Mouse (Mus musculus) limb, embryonic 14.5 days (tissue): ENCODE measurements around the gene 8030411F24Rik. TPM values are rescaled to one million over a fixed set of nuclear protein-coding genes. Genes with fewer than 3 reads are reported as not detected.

Experiments
- ATAC-seq: fragments of 200-750 bp; cut with Nextera tagmentation; 2 replicates; pipeline ENCODE4 v1.8.0; 2017; ENCODE audit warnings: low read depth, moderate number of reproducible peaks, moderate TSS enrichment; ENCODE audit not compliant: low FRiP score
- DNase-seq: peaks from one replicate; pipeline ENCODE4 v3.0.0-alpha.2; 2015; ENCODE audit warnings: low spot score
- H3K27ac ChIP-seq: fragments of 300-500 bp; sonication (generic); replicated peaks from 2 replicates; pipeline ENCODE4 v1.5.1; 2014; ENCODE audit warnings: low read depth, mild to moderate bottlenecking, low read length, moderate library complexity, mixed read lengths
- H3K27me3 ChIP-seq: fragments of 300-500 bp; sonication (generic); 2 replicates; pipeline ENCODE4 v1.6.1; 2014; ENCODE audit warnings: low read length, mixed read lengths; ENCODE audit not compliant: control insufficient read depth, insufficient read depth
- H3K36me3 ChIP-seq: fragments of 300-500 bp; sonication (generic); 2 replicates; pipeline ENCODE4 v1.6.1; 2014; ENCODE audit warnings: mild to moderate bottlenecking, low read length, moderate library complexity, mixed read lengths; ENCODE audit not compliant: control insufficient read depth, insufficient read depth
- H3K4me1 ChIP-seq: fragments of 300-500 bp; sonication (generic); 2 replicates; pipeline ENCODE4 v1.6.1; 2014; ENCODE audit warnings: antibody characterized with exemption, low read length, mixed read lengths; ENCODE audit not compliant: control insufficient read depth, insufficient read depth
- H3K4me2 ChIP-seq: fragments of 300-500 bp; sonication (generic); replicated peaks from 2 replicates; pipeline ENCODE4 v1.6.1; 2014; ENCODE audit warnings: low read depth, mild to moderate bottlenecking, low read length, moderate library complexity; ENCODE audit not compliant: severe bottlenecking
- H3K4me3 ChIP-seq: fragments of 300-500 bp; sonication (generic); replicated peaks from 2 replicates; pipeline ENCODE4 v1.5.1; 2014; ENCODE audit warnings: low read length
- H3K9ac ChIP-seq: fragments of 300-500 bp; sonication (generic); 2 replicates; pipeline ENCODE4 v1.6.1; 2014; ENCODE audit warnings: mild to moderate bottlenecking, low read depth, low read length, moderate library complexity; ENCODE audit not compliant: severe bottlenecking
- H3K9me3 ChIP-seq: fragments of 300-500 bp; sonication (generic); 2 replicates; pipeline ENCODE4 v1.6.1; 2016; ENCODE audit warnings: low read length; ENCODE audit not compliant: control insufficient read depth
- POLR2A ChIP-seq: fragments of 200-500 bp; IDR thresholded peaks from 2 replicates; pipeline ENCODE4 v1.8.0; 2012; ENCODE audit warnings: inconsistent platforms, mild to moderate bottlenecking, moderate library complexity, borderline replicate concordance; ENCODE audit not compliant: insufficient read depth, insufficient read length; ENCODE audit errors: extremely low read depth
- WGBS: fragments of 180-500 bp; shearing (Covaris S2); extraction: QIAGEN DNeasy Blood & Tissue Kit; methylation state at CpG from one replicate; pipeline ENCODE4 v1.1.7; 2014; 5-methylcytosine and 5-hydroxymethylcytosine counted together
- polyA plus RNA-seq, 2 experiments: library from polyadenylated mRNA; depleted of rRNA in 1 of 2; stranded (reverse) in 1 of 2; unstranded in 1 of 2; fragments of >200 nt; fragmentation: Nextera tagmentation in 1 of 2; extraction: Ambion mirVana in 1 of 2; gene quantifications; 2 replicates each; pipeline versions ENCODE4 v1.2.1 to v1.2.3; 2012 to 2014

The 8030411F24Rik gene
- polyA plus RNA-seq, 2 experiments = not detected

DNA sequence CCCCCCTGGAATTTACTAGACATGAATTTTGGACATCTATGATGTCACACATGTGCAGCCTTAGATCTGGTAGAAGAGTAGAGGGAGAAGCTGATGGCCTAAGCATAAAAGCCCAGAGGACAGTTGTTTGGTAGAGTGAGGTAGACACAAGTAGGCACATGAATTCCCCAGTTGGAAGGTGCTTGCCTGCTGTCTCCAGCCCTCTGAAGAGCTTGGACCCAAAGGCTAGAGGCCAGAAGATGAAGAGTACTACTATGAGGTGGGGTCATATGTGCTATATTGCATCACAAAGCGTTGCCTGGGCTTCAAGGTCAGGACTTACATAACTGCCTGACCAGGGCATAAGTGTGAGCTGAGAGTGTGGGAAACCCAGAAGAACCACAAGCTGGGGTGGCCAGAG lies 16.7 kb downstream of the 8030411F24Rik start, which contains the start of gene Cst8:
Gene Cst8, plus strand, starts transcription at position 301 of the 400 bp plus-strand sequence.
- H3K4me1 ChIP-seq = no peaks in the 10 kb centered on the region
- no peak for DNase-seq
- no peaks in the 10 kb centered on the region for H3K9me3 ChIP-seq
- TF ChIP-seq POLR2A = no peak
- H3K4me2 ChIP-seq = no peak within 1 kb of the TSS
- H3K36me3 ChIP-seq = no peaks in the 10 kb centered on the region
- H3K27ac ChIP-seq = no peak within 1 kb of the TSS
- H3K27me3 ChIP-seq = no peaks in the 10 kb centered on the region
- ATAC-seq = no peak
- WGBS = 89% methylated on average over 1 of the region's 1 CpGs
- H3K9ac ChIP-seq = no peak within 1 kb of the TSS
- no peak within 1 kb of the TSS for H3K4me3 ChIP-seq

DNA sequence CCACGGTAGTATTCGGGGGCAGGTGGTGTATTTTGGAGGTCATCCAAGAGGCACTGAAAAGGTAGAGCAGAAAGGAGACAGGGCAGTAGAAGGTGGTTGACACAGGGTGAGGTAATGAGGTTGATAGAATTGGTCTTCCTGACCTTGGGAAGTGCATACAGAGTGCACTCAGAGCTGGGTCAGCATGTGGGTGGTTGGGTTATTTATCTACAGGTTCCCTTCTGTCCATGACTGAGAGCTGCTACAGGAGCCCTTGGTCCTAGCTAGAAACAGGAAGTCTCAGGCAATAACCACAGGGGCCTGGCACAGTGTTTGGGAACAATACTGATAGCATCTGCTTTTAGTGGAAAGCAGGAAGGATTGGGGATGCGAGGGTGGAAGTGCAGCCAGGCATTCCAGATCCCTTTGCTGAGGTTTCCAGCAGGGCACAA lies 19.7 kb downstream of the 8030411F24Rik start:
- Histone ChIP-seq H3K4me3 (no peak overlapping the region), H3K9ac (no peak overlapping the region), H3K4me1 (no peaks in the 10 kb centered on the region), H3K36me3 (no peaks in the 10 kb centered on the region), H3K9me3 (no peaks in the 10 kb centered on the region), H3K27ac (no peak overlapping the region), H3K27me3 (no peaks in the 10 kb centered on the region), H3K4me2 (no peak overlapping the region)
- no peak for DNase-seq
- TF ChIP-seq POLR2A = no peak
- WGBS = 56% methylated on average over 3 of the region's 3 CpGs
- no peak for ATAC-seq

DNA sequence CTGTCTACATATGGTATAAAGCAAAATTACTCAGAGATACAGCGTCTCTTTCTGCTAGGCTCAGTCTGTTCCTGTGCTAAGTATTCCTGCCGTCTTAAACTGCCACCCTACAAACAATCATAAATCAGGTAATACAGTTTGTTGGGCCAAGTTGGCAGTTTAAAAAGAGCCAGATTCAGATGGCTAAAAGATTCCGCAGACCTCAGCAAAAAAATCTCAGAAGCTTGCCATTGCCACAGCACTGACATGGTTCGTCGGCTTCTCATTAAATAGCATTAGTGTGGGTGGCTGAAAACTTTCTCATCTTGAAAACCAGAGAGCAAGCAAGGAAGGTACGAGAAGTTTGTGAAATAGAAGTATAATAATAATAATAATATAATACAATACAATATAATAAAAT lies 24.9 kb downstream of the 8030411F24Rik start:
- Histone ChIP-seq H3K9me3 (no peaks in the 10 kb centered on the region), H3K27me3 (no peaks in the 10 kb centered on the region), H3K4me1 (no peaks in the 10 kb centered on the region), H3K4me3 (no peak overlapping the region), H3K36me3 (no peaks in the 10 kb centered on the region), H3K4me2 (no peak overlapping the region), H3K27ac (no peak overlapping the region), H3K9ac (no peak overlapping the region)
- no peak for DNase-seq
- no peak for ATAC-seq
- TF ChIP-seq POLR2A = no peak
- 53% methylated on average over 6 of the region's 6 CpGs for WGBS

DNA sequence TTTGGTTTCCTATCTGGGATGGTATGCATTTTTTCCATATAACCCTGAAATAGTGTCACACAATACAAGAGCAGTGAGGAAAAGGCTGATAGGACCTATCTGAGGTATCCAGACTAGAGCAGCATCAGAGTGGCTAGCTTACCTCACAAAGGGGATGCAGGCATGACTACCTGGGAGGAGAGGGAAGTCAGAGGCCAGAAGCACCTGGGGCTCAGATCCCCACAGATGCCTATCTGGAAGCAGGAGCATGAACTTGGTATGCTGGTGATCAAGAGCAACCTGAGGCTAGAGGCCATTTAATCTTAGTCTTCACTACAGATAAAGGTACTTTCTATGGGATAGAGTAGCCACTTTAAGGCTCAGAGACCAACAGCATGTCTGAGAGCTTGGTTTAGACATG lies 38.1 kb downstream of the 8030411F24Rik start, which contains the start of gene Cst13:
Gene Cst13, plus strand, starts transcription at position 173 of the 400 bp plus-strand sequence.
- ATAC-seq (no peak), DNase-seq (no peak)
- H3K4me3 ChIP-seq = no peak within 1 kb of the TSS
- H3K27ac ChIP-seq = no peak within 1 kb of the TSS
- no peaks in the 10 kb centered on the region for H3K9me3 ChIP-seq
- no peaks in the 10 kb centered on the region for H3K27me3 ChIP-seq
- TF ChIP-seq POLR2A = no peak
- no peaks in the 10 kb centered on the region for H3K36me3 ChIP-seq
- no peak within 1 kb of the TSS for H3K9ac ChIP-seq
- no peaks in the 10 kb centered on the region for H3K4me1 ChIP-seq
- H3K4me2 ChIP-seq = no peak within 1 kb of the TSS

DNA sequence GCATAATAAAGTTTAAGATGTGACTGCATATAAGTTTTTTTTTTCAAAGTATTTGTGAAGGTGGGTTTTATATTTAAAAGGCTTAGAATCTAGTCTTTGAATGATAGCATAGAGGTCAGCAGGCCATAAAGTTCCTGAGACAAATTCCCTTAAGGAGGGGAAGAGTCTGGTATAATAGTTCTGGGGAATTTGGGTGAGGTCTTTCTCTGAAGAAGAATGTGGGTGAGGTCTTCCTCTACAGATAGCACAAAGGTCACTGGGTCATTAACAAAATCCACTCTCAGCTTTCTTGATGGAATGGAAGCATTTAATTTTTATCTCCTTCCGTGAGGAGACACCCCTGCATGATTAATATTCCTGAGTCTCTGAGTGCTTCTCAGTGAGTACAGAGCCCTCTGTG lies 44.2 kb downstream of the 8030411F24Rik start:
- no peak overlapping the region for H3K4me2 ChIP-seq
- ATAC-seq = no peak
- 53% methylated on average over 1 of the region's 1 CpGs for WGBS
- no peaks in the 10 kb centered on the region for H3K4me1 ChIP-seq
- TF ChIP-seq POLR2A = no peak
- no peaks in the 10 kb centered on the region for H3K27me3 ChIP-seq
- H3K4me3 ChIP-seq = no peak overlapping the region
- no peaks in the 10 kb centered on the region for H3K9me3 ChIP-seq
- H3K9ac ChIP-seq = no peak overlapping the region
- no peak overlapping the region for H3K27ac ChIP-seq
- no peaks in the 10 kb centered on the region for H3K36me3 ChIP-seq
- DNase-seq = no peak

DNA sequence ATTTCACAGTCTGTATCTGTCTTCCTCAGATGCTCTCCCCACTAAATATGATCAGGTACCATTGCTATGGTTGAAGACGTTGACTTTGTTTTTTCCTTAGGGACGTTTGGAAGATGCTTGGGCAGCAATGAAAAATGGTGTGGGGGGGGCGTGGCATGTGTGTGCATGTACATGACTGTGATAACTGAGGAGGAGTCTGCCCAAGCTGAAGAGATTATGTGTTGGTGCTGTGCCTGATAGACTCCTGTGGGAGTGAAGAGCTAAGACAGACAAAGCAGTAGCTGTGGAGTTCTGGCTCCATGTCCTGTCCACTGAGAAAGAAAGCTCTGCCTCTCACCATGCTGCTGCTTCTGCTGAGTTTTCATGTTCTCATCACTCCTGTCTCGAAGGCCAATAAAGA lies 53.1 kb downstream of the 8030411F24Rik start, which contains the start of gene Cst9:
Gene Cst9, plus strand, starts transcription at position 236 of the 400 bp plus-strand sequence.
- ATAC-seq (no peak), DNase-seq (no peak)
- no peak for TF ChIP-seq POLR2A
- no peak within 1 kb of the TSS for H3K4me3 ChIP-seq
- no peaks in the 10 kb centered on the region for H3K4me1 ChIP-seq
- H3K9me3 ChIP-seq = no peaks in the 10 kb centered on the region
- no peak within 1 kb of the TSS for H3K9ac ChIP-seq
- H3K4me2 ChIP-seq = no peak within 1 kb of the TSS
- H3K27me3 ChIP-seq = no peaks in the 10 kb centered on the region
- WGBS = 59% methylated on average over 4 of the region's 4 CpGs
- no peak within 1 kb of the TSS for H3K27ac ChIP-seq
- H3K36me3 ChIP-seq = no peaks in the 10 kb centered on the region

Other genes starting within 250 kb of the 8030411F24Rik start
- 64.5 and 70.8 TPM in 2 replicates for gene Nxt1, start 109.4 kb upstream of the 8030411F24Rik start, polyA plus RNA-seq (2012; rRNA removed)
- gene Nxt1, start 109.4 kb upstream of the 8030411F24Rik start, polyA plus RNA-seq (2014; fragmentation: Nextera tagmentation; extraction: Ambion mirVana) = 89.5 and 91.6 TPM in 2 replicates
- gene Gzf1, start 101.0 kb upstream of the 8030411F24Rik start, polyA plus RNA-seq (2012; rRNA removed) = 13.6 and 15.3 TPM in 2 replicates
- 21.6 and 22.4 TPM in 2 replicates for gene Gzf1, start 101.0 kb upstream of the 8030411F24Rik start, polyA plus RNA-seq (2014; fragmentation: Nextera tagmentation; extraction: Ambion mirVana)
- 6.7 and 6.9 TPM in 2 replicates for gene Napb, start 49.5 kb upstream of the 8030411F24Rik start, polyA plus RNA-seq (2012; rRNA removed)
- 4.1 and 4.4 TPM in 2 replicates for gene Napb, start 49.5 kb upstream of the 8030411F24Rik start, polyA plus RNA-seq (2014; fragmentation: Nextera tagmentation; extraction: Ambion mirVana)
- not detected in 2 replicates for gene Cstl1, start 31.7 kb upstream of the 8030411F24Rik start, polyA plus RNA-seq (2012; rRNA removed)
- not detected in 2 replicates for gene Cstl1, start 31.7 kb upstream of the 8030411F24Rik start, polyA plus RNA-seq (2014; fragmentation: Nextera tagmentation; extraction: Ambion mirVana)
- gene Cst11, start 10.5 kb upstream of the 8030411F24Rik start, polyA plus RNA-seq (2012; rRNA removed) = not detected in 2 replicates
- gene Cst11, start 10.5 kb upstream of the 8030411F24Rik start, polyA plus RNA-seq (2014; fragmentation: Nextera tagmentation; extraction: Ambion mirVana) = not detected in 2 replicates
- gene Cst12, start 7.4 kb downstream of the 8030411F24Rik start, polyA plus RNA-seq (2012; rRNA removed) = not detected in 2 replicates
- gene Cst12, start 7.4 kb downstream of the 8030411F24Rik start, polyA plus RNA-seq (2014; fragmentation: Nextera tagmentation; extraction: Ambion mirVana) = not detected in 2 replicates
- gene Cst8, start 16.8 kb downstream of the 8030411F24Rik start, polyA plus RNA-seq (2012; rRNA removed) = not detected in 2 replicates
- not detected in 2 replicates for gene Cst8, start 16.8 kb downstream of the 8030411F24Rik start, polyA plus RNA-seq (2014; fragmentation: Nextera tagmentation; extraction: Ambion mirVana)
- gene Cst13, start 38.1 kb downstream of the 8030411F24Rik start, polyA plus RNA-seq (2012; rRNA removed) = not detected in 2 replicates
- not detected in 2 replicates for gene Cst13, start 38.1 kb downstream of the 8030411F24Rik start, polyA plus RNA-seq (2014; fragmentation: Nextera tagmentation; extraction: Ambion mirVana)
- not detected in 2 replicates for gene Cst9, start 53.1 kb downstream of the 8030411F24Rik start, polyA plus RNA-seq (2012; rRNA removed)
- gene Cst9, start 53.1 kb downstream of the 8030411F24Rik start, polyA plus RNA-seq (2014; fragmentation: Nextera tagmentation; extraction: Ambion mirVana) = not detected in 2 replicates
- gene 9230104L09Rik, start 83.0 kb downstream of the 8030411F24Rik start, polyA plus RNA-seq (2012; rRNA removed) = 0.20 TPM in 1 of 2 replicates, not detected in the other
- gene 9230104L09Rik, start 83.0 kb downstream of the 8030411F24Rik start, polyA plus RNA-seq (2014; fragmentation: Nextera tagmentation; extraction: Ambion mirVana) = not detected in 2 replicates
- 413 and 416 TPM in 2 replicates for gene Cst3, start 93.7 kb downstream of the 8030411F24Rik start, polyA plus RNA-seq (2012; rRNA removed)
- 518 and 558 TPM in 2 replicates for gene Cst3, start 93.7 kb downstream of the 8030411F24Rik start, polyA plus RNA-seq (2014; fragmentation: Nextera tagmentation; extraction: Ambion mirVana)
- not detected in 2 replicates for gene Gm1330, start 221.2 kb downstream of the 8030411F24Rik start, polyA plus RNA-seq (2012; rRNA removed)
- gene Gm1330, start 221.2 kb downstream of the 8030411F24Rik start, polyA plus RNA-seq (2014; fragmentation: Nextera tagmentation; extraction: Ambion mirVana) = not detected in 2 replicates
- not detected in 2 replicates for gene Gm10750, start 235.2 kb downstream of the 8030411F24Rik start, polyA plus RNA-seq (2012; rRNA removed)
- gene Gm10750, start 235.2 kb downstream of the 8030411F24Rik start, polyA plus RNA-seq (2014; fragmentation: Nextera tagmentation; extraction: Ambion mirVana) = not detected in 2 replicates